Mouse (Mus musculus) midbrain, embryonic 11.5 days (tissue): ENCODE data around the gene Igf2bp2. TPM values are rescaled to one million over a fixed set of nuclear protein-coding genes. Genes with fewer than 3 reads are reported as not detected.
A peak's percentile ranks its signal among the peaks of the same experiment; 100 is the strongest.

Experiments
- ATAC-seq: fragments of 200-750 bp; cut with Nextera tagmentation; 2 replicates; pipeline ENCODE4 v1.8.0; 2017; ENCODE audit warnings: moderate TSS enrichment, moderate library complexity; ENCODE audit not compliant: low FRiP score
- DNase-seq: peaks from one replicate; pipeline ENCODE4 v3.0.0; 2015; ENCODE audit warnings: low spot score; ENCODE audit errors: missing footprints
- H3K27ac ChIP-seq: fragments of 300-500 bp; sonication (generic); 2 replicates; pipeline ENCODE4 v1.5.1; 2014; ENCODE audit warnings: low read depth, low read length
- H3K27me3 ChIP-seq: fragments of 300-500 bp; sonication (generic); 2 replicates; pipeline ENCODE4 v1.6.1; 2014; ENCODE audit warnings: mild to moderate bottlenecking, low read length, moderate library complexity, mixed read lengths; ENCODE audit not compliant: control insufficient read depth, insufficient read depth
- H3K36me3 ChIP-seq: fragments of 300-500 bp; sonication (generic); 2 replicates; pipeline ENCODE4 v1.6.1; 2014; ENCODE audit warnings: mild to moderate bottlenecking, low read length, moderate library complexity, mixed read lengths; ENCODE audit not compliant: control insufficient read depth, insufficient read depth
- H3K4me1 ChIP-seq: fragments of 300-500 bp; sonication (generic); 2 replicates; pipeline ENCODE4 v1.6.1; 2014; ENCODE audit warnings: low read length; ENCODE audit not compliant: control insufficient read depth, insufficient read depth
- H3K4me2 ChIP-seq: fragments of 300-500 bp; sonication (generic); 2 replicates; pipeline ENCODE4 v1.6.1; 2014; ENCODE audit warnings: mild to moderate bottlenecking, moderate library complexity
- H3K4me3 ChIP-seq: fragments of 300-500 bp; sonication (generic); 2 replicates; pipeline ENCODE4 v1.5.1; 2014; ENCODE audit warnings: low read depth, low read length
- H3K9ac ChIP-seq: fragments of 300-500 bp; sonication (generic); 2 replicates; pipeline ENCODE4 v1.6.1; 2014; ENCODE audit warnings: low read length
- H3K9me3 ChIP-seq: fragments of 300-500 bp; sonication (generic); 2 replicates; pipeline ENCODE4 v1.6.1; 2016; ENCODE audit warnings: low read length; ENCODE audit not compliant: control insufficient read depth
- WGBS: fragments of 180-500 bp; shearing (Covaris S2); extraction: QIAGEN DNeasy Blood & Tissue Kit; methylation state at CpG from one replicate; pipeline ENCODE4 v1.1.7; 2014; 5-methylcytosine and 5-hydroxymethylcytosine counted together
- polyA plus RNA-seq: library from polyadenylated mRNA; unstranded; fragments of >200 nt; fragmentation: Nextera tagmentation; extraction: Ambion mirVana; gene quantifications from 2 replicates; pipeline ENCODE4 v1.2.1, GENCODE M21; 2014

The Igf2bp2 gene
- polyA plus RNA-seq, 1 experiment from 2014 or later = 108 TPM

GRCm38 (mm10) chr16:22151706-22152315 is 11.3 kb downstream of the Igf2bp2 start:
- no peaks in the 10 kb centered on the region for H3K9me3 ChIP-seq
- H3K27me3 ChIP-seq = no peaks in the 10 kb centered on the region
- DNase-seq = peak; percentile 87
- 11% methylated on average over 8 of the region's 11 CpGs for WGBS
- no peak overlapping the region for H3K27ac ChIP-seq
- H3K4me2 ChIP-seq = no peak overlapping the region
- H3K9ac ChIP-seq = no peak overlapping the region
- peak; percentile 46; the same call in 1 of the 2 replicates for ATAC-seq
- H3K36me3 ChIP-seq = no peaks in the 10 kb centered on the region
- peaks cover 18% of the 10 kb centered on the region for H3K4me1 ChIP-seq
- no peak overlapping the region for H3K4me3 ChIP-seq

- H3K9me3 ChIP-seq = no peaks in the 10 kb centered on the region
- ATAC-seq (no peak), DNase-seq (peak; percentile 77)
- 57% methylated on average over 2 of the region's 2 CpGs for WGBS
- no peaks in the 10 kb centered on the region for H3K27me3 ChIP-seq
- H3K4me2 ChIP-seq = no peak overlapping the region
- H3K36me3 ChIP-seq = no peaks in the 10 kb centered on the region
- no peak overlapping the region for H3K4me3 ChIP-seq
- no peak overlapping the region for H3K9ac ChIP-seq
- H3K4me1 ChIP-seq = peaks cover 18% of the 10 kb centered on the region
- no peak overlapping the region for H3K27ac ChIP-seq
Observed at GRCm38 (mm10) chr16:22150421-22150820, 12.7 kb downstream of the Igf2bp2 start.

- Histone ChIP-seq H3K27ac (no peak overlapping the region), H3K4me3 (no peak overlapping the region), H3K4me1 (peaks cover 18% of the 10 kb centered on the region), H3K36me3 (no peaks in the 10 kb centered on the region), H3K9me3 (no peaks in the 10 kb centered on the region), H3K4me2 (no peak overlapping the region), H3K9ac (no peak overlapping the region), H3K27me3 (no peaks in the 10 kb centered on the region)
- DNase-seq = peak; percentile 81
- no peak for ATAC-seq
- WGBS = 28% methylated on average over 10 of the region's 10 CpGs
Observed at GRCm38 (mm10) chr16:22149659-22150345, 13.3 kb downstream of the Igf2bp2 start.

GRCm38 (mm10) chr16:22149076-22149475 is 14.0 kb downstream of the Igf2bp2 start:
- H3K27ac ChIP-seq = no peak overlapping the region
- DNase-seq (peak; percentile 75), ATAC-seq (no peak)
- 23% methylated on average over 2 of the region's 2 CpGs for WGBS
- H3K27me3 ChIP-seq = no peaks in the 10 kb centered on the region
- H3K4me1 ChIP-seq = peaks cover 18% of the 10 kb centered on the region
- H3K4me2 ChIP-seq = no peak overlapping the region
- H3K36me3 ChIP-seq = no peaks in the 10 kb centered on the region
- no peaks in the 10 kb centered on the region for H3K9me3 ChIP-seq
- no peak overlapping the region for H3K4me3 ChIP-seq
- no peak overlapping the region for H3K9ac ChIP-seq

GRCm38 (mm10) chr16:22147131-22147530 is 16.0 kb downstream of the Igf2bp2 start:
- 64% methylated on average over 1 of the region's 1 CpGs for WGBS
- Histone ChIP-seq H3K9ac (no peak overlapping the region), H3K4me2 (no peak overlapping the region), H3K27me3 (no peaks in the 10 kb centered on the region), H3K4me1 (peaks cover 16% of the 10 kb centered on the region), H3K27ac (no peak overlapping the region), H3K9me3 (no peaks in the 10 kb centered on the region), H3K4me3 (no peak overlapping the region), H3K36me3 (no peaks in the 10 kb centered on the region)
- ATAC-seq (no peak), DNase-seq (peak; percentile 75)

GRCm38 (mm10) chr16:22146071-22146470 is 17.0 kb downstream of the Igf2bp2 start:
- no peak for ATAC-seq
- DNase-seq = no peak

GRCm38 (mm10) chr16:22144490-22144889 is 18.6 kb downstream of the Igf2bp2 start:
- Histone ChIP-seq H3K4me2 (no peak overlapping the region), H3K4me3 (no peak overlapping the region), H3K27ac (no peak overlapping the region), H3K9me3 (no peaks in the 10 kb centered on the region), H3K4me1 (peaks cover under 1% of the 10 kb centered on the region), H3K36me3 (no peaks in the 10 kb centered on the region), H3K9ac (no peak overlapping the region), H3K27me3 (no peaks in the 10 kb centered on the region)
- DNase-seq = no peak
- 97% methylated on average over 6 of the region's 6 CpGs for WGBS
- no peak for ATAC-seq

More at GRCm38 (mm10) chr16:22146071-22146470, 17.0 kb downstream of the Igf2bp2 start:
- H3K27me3 ChIP-seq = no peaks in the 10 kb centered on the region
- H3K4me3 ChIP-seq = no peak overlapping the region
- no peak overlapping the region for H3K9ac ChIP-seq
- H3K9me3 ChIP-seq = no peaks in the 10 kb centered on the region
- no peaks in the 10 kb centered on the region for H3K36me3 ChIP-seq
- WGBS = 90% methylated on average over 7 of the region's 7 CpGs
- peaks cover 12% of the 10 kb centered on the region for H3K4me1 ChIP-seq
- H3K4me2 ChIP-seq = no peak overlapping the region
- no peak overlapping the region for H3K27ac ChIP-seq

GRCm38 (mm10) chr16:22140861-22141260 is 22.2 kb downstream of the Igf2bp2 start:
- H3K9me3 ChIP-seq = no peaks in the 10 kb centered on the region
- H3K9ac ChIP-seq = no peak overlapping the region
- no peaks in the 10 kb centered on the region for H3K27me3 ChIP-seq
- peaks cover 7% of the 10 kb centered on the region for H3K4me1 ChIP-seq
- H3K27ac ChIP-seq = no peak overlapping the region
- no peak for ATAC-seq
- H3K36me3 ChIP-seq = no peaks in the 10 kb centered on the region
- no peak for DNase-seq
- WGBS = 79% methylated on average over 6 of the region's 6 CpGs
- H3K4me3 ChIP-seq = no peak overlapping the region
- H3K4me2 ChIP-seq = no peak overlapping the region

- no peaks in the 10 kb centered on the region for H3K9me3 ChIP-seq
- no peak overlapping the region for H3K4me3 ChIP-seq
- no peak overlapping the region for H3K4me2 ChIP-seq
- H3K4me1 ChIP-seq = peaks cover 7% of the 10 kb centered on the region
- ATAC-seq (no peak), DNase-seq (no peak)
- no peaks in the 10 kb centered on the region for H3K27me3 ChIP-seq
- no peaks in the 10 kb centered on the region for H3K36me3 ChIP-seq
- H3K9ac ChIP-seq = no peak overlapping the region
- H3K27ac ChIP-seq = no peak overlapping the region
- WGBS = 72% methylated on average over 5 of the region's 5 CpGs
Observed at GRCm38 (mm10) chr16:22139821-22140220, 23.3 kb downstream of the Igf2bp2 start.
